Mouse (Mus musculus) ES-E14 (cell line): ENCODE measurements around the gene Nr4a2. TPM values are rescaled to one million over a fixed set of nuclear protein-coding genes. Genes with fewer than 3 reads are reported as not detected.

Experiments
- DNase-seq: peaks from one replicate; pipeline ENCODE4 v3.0.0-alpha.2; 2013; ENCODE audit warnings: low read depth, low spot score
- H3K27ac ChIP-seq: 2 replicates; pipeline ENCODE4 v1.5.1; 2012; ENCODE audit warnings: low read depth, mild to moderate bottlenecking, low read length, moderate library complexity, mixed read lengths; ENCODE audit not compliant: poor library complexity, insufficient read depth, severe bottlenecking
- H3K36me3 ChIP-seq: 2 replicates; pipeline ENCODE4 v1.6.1; 2012; ENCODE audit warnings: mild to moderate bottlenecking, low read length, moderate library complexity, mixed read lengths; ENCODE audit not compliant: control insufficient read depth, poor library complexity, insufficient read depth, severe bottlenecking
- H3K4me1 ChIP-seq, 2 experiments: fragments of 150-350 bp in 1 of 2; sonication (generic) in 1 of 2; 2 replicates each; pipeline ENCODE4 v1.6.1; 2012; ENCODE audit warnings: low read length in 2 of 2, mild to moderate bottlenecking in 1 of 2, mixed read lengths in 1 of 2; ENCODE audit not compliant: control insufficient read depth in 2 of 2, insufficient read depth in 2 of 2, poor library complexity in 1 of 2
- H3K4me3 ChIP-seq, 2 experiments: fragments of 150-350 bp in 1 of 2; sonication (generic) in 1 of 2; 2 replicates each; pipeline ENCODE4 v1.5.1; 2012; ENCODE audit warnings: low read length in 2 of 2, low read depth in 1 of 2, mild to moderate bottlenecking in 1 of 2, mixed read lengths in 1 of 2; ENCODE audit not compliant: insufficient read depth in 1 of 2, poor library complexity in 1 of 2, severe bottlenecking in 1 of 2
- H3K9ac ChIP-seq: 2 replicates; pipeline ENCODE4 v1.6.1; 2012; ENCODE audit warnings: low read depth, mild to moderate bottlenecking, low read length, mixed read lengths; ENCODE audit not compliant: poor library complexity, insufficient read depth, severe bottlenecking
- H3K9me3 ChIP-seq: fragments of 150-350 bp; sonication (generic); 2 replicates; pipeline ENCODE4 v1.6.1; 2012; ENCODE audit warnings: low read depth, mild to moderate bottlenecking, low read length; ENCODE audit not compliant: control insufficient read depth, insufficient read depth
- CHD2 ChIP-seq: IDR thresholded peaks from 2 replicates; pipeline ENCODE4 v1.6.1; 2014; ENCODE audit warnings: mild to moderate bottlenecking, low read depth, low read length, inconsistent platforms
- HCFC1 ChIP-seq: IDR thresholded peaks from 2 replicates; pipeline ENCODE4 v1.6.1; 2012; ENCODE audit warnings: low read length, inconsistent platforms, borderline replicate concordance; ENCODE audit not compliant: insufficient read depth
- MAFK ChIP-seq: IDR thresholded peaks from 2 replicates; pipeline ENCODE4 v1.6.1; 2014; ENCODE audit warnings: mild to moderate bottlenecking, low read depth, low read length, inconsistent platforms; ENCODE audit not compliant: insufficient read depth
- ZC3H11A ChIP-seq: IDR thresholded peaks from 2 replicates; pipeline ENCODE4 v1.6.1; 2012; ENCODE audit warnings: low read depth, mild to moderate bottlenecking, inconsistent platforms, low read length, borderline replicate concordance
- ZNF384 ChIP-seq: IDR thresholded peaks from 2 replicates; pipeline ENCODE4 v1.6.1; 2012; ENCODE audit warnings: low read depth, low read length, inconsistent platforms
- in situ Hi-C, 2 experiments: fragments of 600-800 bp; cut with MboI; formaldehyde crosslinking; loops; one replicate each; pipeline ENCODE4 v1.15.1; 2025; ENCODE audit warnings: low sequenced_read_pairs in 2 of 2, inconsistent platforms in 1 of 2; ENCODE audit not compliant: unreplicated experiment in 2 of 2
- total RNA-seq: library from RNA; depleted of rRNA; stranded (reverse); fragments of 300-350 nt; gene quantifications from 2 replicates; pipeline ENCODE4 v1.2.3, GENCODE M21; 2012

The Nr4a2 gene
- total RNA-seq, 1 experiment: 0.45 TPM

DNA sequence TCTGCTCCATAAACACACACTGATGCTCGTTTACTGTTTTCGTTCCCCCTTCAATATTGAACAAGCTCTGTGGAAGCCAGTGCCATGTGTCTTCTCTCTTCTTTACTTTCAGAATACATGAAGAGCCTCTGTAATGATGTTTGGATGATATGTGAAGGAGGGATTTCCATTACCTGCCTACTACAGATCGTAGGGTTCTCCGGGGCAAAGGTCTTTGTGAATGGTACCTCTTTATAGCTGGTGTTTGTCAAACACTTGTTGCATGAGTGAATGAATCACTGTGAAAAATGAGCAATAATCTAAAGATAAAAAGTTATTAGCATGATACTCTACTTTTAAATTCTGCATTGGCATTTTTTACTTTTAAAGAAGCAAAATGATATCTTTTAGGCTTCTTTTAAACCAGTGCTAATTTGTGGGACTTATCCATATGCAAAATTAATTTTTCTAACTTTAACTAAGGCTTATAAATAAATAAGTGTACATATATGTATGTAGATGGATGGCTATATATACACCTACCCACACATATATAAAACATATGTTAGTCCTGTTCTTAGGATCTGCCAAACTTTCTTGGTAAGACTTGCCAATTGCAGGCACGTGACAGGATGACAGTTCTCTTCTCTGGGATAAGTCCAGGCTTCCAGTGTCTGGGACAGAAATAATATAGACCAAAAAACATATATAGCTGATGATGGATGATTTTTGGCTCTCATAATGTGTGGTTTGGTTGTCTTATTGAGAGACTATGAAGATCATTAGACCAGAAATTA is 22.0 kb upstream of the Nr4a2 start:
- no peaks in the 10 kb centered on the region for H3K4me1 ChIP-seq
- in situ Hi-C loops: no loop called here
- H3K27ac ChIP-seq: no peak overlapping the region
- H3K36me3 ChIP-seq: no peaks in the 10 kb centered on the region
- H3K9me3 ChIP-seq: no peaks in the 10 kb centered on the region
- no peak for TF ChIP-seq MAFK
- TF ChIP-seq ZC3H11A: no peak
- no peak for TF ChIP-seq HCFC1
- TF ChIP-seq ZNF384: no peak
- no peak for TF ChIP-seq CHD2
- H3K4me3 ChIP-seq: no peak overlapping the region
- no peak overlapping the region for H3K9ac ChIP-seq
- no peak for DNase-seq

DNA sequence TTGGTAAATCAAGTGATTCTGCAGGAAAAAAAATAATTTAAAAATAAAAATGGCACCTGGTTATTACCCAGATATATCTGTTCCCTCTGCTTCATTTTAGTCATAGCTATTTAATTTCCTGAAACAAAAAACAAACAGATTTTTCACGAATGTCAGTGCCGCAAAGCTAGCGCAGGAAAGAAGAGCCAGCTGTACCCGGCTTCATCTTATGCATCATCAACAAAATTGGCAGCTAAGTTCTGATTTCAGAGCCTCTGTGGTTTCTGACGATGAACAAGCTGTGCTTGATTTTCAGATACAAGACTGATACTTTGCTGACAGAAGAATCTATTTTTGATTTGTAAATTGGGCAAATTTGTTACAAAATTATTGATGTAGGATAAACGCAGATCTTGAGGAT is 14.8 kb upstream of the Nr4a2 start:
- Histone ChIP-seq H3K36me3 (no peaks in the 10 kb centered on the region), H3K9me3 (no peaks in the 10 kb centered on the region), H3K27ac (no peak overlapping the region), H3K4me3 (no peak overlapping the region), H3K4me1 (no peaks in the 10 kb centered on the region), H3K9ac (no peak overlapping the region)
- TF ChIP-seq ZNF384 (no peak), MAFK (no peak), HCFC1 (no peak), CHD2 (no peak), ZC3H11A (no peak)
- DNase-seq: no peak
- in situ Hi-C loops: no loop called here

DNA sequence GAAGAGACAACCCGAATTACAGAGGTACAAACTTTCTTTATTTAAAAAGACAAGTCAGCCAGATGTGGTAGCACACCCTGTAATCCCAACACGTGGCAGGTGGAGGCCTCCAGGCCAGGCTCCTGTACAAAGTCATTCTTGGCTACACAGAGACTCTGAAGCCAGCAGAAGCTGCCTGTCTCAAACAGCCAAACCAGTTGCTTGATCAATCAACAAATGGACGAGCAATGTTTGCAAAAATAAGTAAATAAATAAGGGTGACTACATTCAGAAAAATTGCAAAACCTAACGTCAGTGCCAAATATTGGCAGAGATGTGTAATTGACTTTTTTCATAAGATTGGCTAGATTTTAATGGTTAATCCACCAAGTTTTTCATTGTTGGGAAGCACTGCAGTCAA is 3.7 kb upstream of the Nr4a2 start:
- no peak for DNase-seq
- no peaks in the 10 kb centered on the region for H3K36me3 ChIP-seq
- H3K27ac ChIP-seq: no peak overlapping the region
- no peak overlapping the region for H3K4me3 ChIP-seq
- no peaks in the 10 kb centered on the region for H3K4me1 ChIP-seq
- H3K9me3 ChIP-seq: no peaks in the 10 kb centered on the region
- H3K9ac ChIP-seq: no peak overlapping the region
- in situ Hi-C loops: no loop called here
- TF ChIP-seq CHD2: no peak
- TF ChIP-seq HCFC1: no peak
- no peak for TF ChIP-seq ZC3H11A
- TF ChIP-seq MAFK: no peak
- TF ChIP-seq ZNF384: no peak

DNA sequence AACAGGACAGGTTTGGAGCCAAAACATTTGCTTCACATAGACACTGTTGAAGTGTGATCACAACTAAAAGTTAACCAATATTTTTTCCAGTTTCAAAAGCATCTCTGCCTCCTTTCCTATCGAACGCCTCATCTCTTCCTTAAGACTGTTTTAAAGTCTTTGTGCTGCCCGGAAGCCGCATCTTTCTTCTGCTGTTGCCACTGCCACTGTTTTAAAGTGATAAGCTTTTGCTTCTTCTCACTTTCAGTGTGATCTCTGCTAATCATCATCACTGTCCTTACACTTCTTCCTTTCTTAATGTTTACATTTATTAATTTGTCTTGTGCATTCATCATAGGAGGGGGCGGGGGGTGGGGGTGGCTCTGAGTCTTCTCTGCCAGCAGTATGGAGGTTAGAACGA is 2.1 kb upstream of the Nr4a2 start:
- Histone ChIP-seq H3K9ac (no peak overlapping the region), H3K4me1 (no peaks in the 10 kb centered on the region), H3K9me3 (no peaks in the 10 kb centered on the region), H3K4me3 (no peak overlapping the region), H3K27ac (no peak overlapping the region), H3K36me3 (no peaks in the 10 kb centered on the region)
- in situ Hi-C loops: no loop called here
- no peak for TF ChIP-seq MAFK
- no peak for TF ChIP-seq ZNF384
- TF ChIP-seq ZC3H11A: no peak
- TF ChIP-seq HCFC1: no peak
- TF ChIP-seq CHD2: no peak
- DNase-seq: no peak
